Mouse (Mus musculus) midbrain, embryonic 15.5 days (tissue): ENCODE results near the gene Per1. TPM values are rescaled to one million over a fixed set of nuclear protein-coding genes. Genes with fewer than 3 reads are reported as not detected.

Experiments used
- ATAC-seq: fragments of 200-750 bp; cut with Nextera tagmentation; replicated peaks from 2 replicates; pipeline ENCODE4 v1.8.0; 2017; ENCODE audit warnings: moderate TSS enrichment
- H3K27ac ChIP-seq: fragments of 300-500 bp; sonication (generic); 2 replicates; pipeline ENCODE4 v1.5.1; 2015; ENCODE audit warnings: mild to moderate bottlenecking, inconsistent platforms
- H3K27me3 ChIP-seq: fragments of 300-500 bp; sonication (generic); replicated peaks from 2 replicates; pipeline ENCODE4 v1.6.1; 2015; ENCODE audit warnings: inconsistent platforms
- H3K36me3 ChIP-seq: fragments of 300-500 bp; sonication (generic); replicated peaks from 2 replicates; pipeline ENCODE4 v1.6.1; 2015; ENCODE audit warnings: inconsistent platforms
- H3K4me1 ChIP-seq: fragments of 300-500 bp; sonication (generic); 2 replicates; pipeline ENCODE4 v1.6.1; 2015; ENCODE audit warnings: inconsistent platforms
- H3K4me2 ChIP-seq: fragments of 300-500 bp; sonication (generic); 2 replicates; pipeline ENCODE4 v1.6.1; 2015; ENCODE audit warnings: inconsistent platforms, mild to moderate bottlenecking, moderate library complexity
- H3K4me3 ChIP-seq: fragments of 300-500 bp; sonication (generic); 2 replicates; pipeline ENCODE4 v1.5.1; 2015; ENCODE audit warnings: mild to moderate bottlenecking, inconsistent platforms
- H3K9ac ChIP-seq: fragments of 300-500 bp; sonication (generic); 2 replicates; pipeline ENCODE4 v1.6.1; 2015; ENCODE audit warnings: mild to moderate bottlenecking, inconsistent platforms
- H3K9me3 ChIP-seq: fragments of 300-500 bp; sonication (generic); 2 replicates; pipeline ENCODE4 v1.6.1; 2016; ENCODE audit warnings: inconsistent platforms
- WGBS: fragments of 180-500 bp; shearing (Covaris S2); methylation state at CpG from one replicate; pipeline ENCODE4 v1.1.7; 2015; ENCODE audit warnings: mixed read lengths; 5-methylcytosine and 5-hydroxymethylcytosine counted together
- polyA plus RNA-seq: library from polyadenylated mRNA; unstranded; fragments of >200 nt; fragmentation: Nextera tagmentation; extraction: Ambion mirVana; gene quantifications from 2 replicates; pipeline ENCODE4 v1.2.1, GENCODE M21; 2015

Per1 gene
- polyA plus RNA-seq, 1 experiment from 2014 or later = 12.3 TPM

- Histone ChIP-seq H3K9me3 (no peaks in the 10 kb centered on the region), H3K36me3 (peaks cover 55% of the 10 kb centered on the region), H3K27ac (no peak overlapping the region), H3K4me2 (no peak overlapping the region), H3K4me1 (peaks cover 5% of the 10 kb centered on the region), H3K4me3 (no peak overlapping the region), H3K9ac (no peak overlapping the region), H3K27me3 (no peaks in the 10 kb centered on the region)
- no peak for ATAC-seq
- 87% methylated on average over 2 of the region's 2 CpGs for WGBS
Measured at GRCm38 (mm10) chr11:69105796-69106195, 10.8 kb downstream of the Per1 start.

GRCm38 (mm10) chr11:69106299-69106698 lies 11.3 kb downstream of the Per1 start:
- WGBS = 94% methylated on average over 11 of the region's 11 CpGs
- H3K4me1 ChIP-seq = peaks cover 3% of the 10 kb centered on the region; the same call in 1 of the 2 replicates
- H3K27ac ChIP-seq = no peak overlapping the region
- ATAC-seq = no peak
- H3K4me3 ChIP-seq = no peak overlapping the region
- no peak overlapping the region for H3K9ac ChIP-seq
- peaks cover 55% of the 10 kb centered on the region for H3K36me3 ChIP-seq
- no peaks in the 10 kb centered on the region for H3K27me3 ChIP-seq
- H3K9me3 ChIP-seq = no peaks in the 10 kb centered on the region
- no peak overlapping the region for H3K4me2 ChIP-seq

- Histone ChIP-seq H3K9ac (no peak overlapping the region), H3K9me3 (no peaks in the 10 kb centered on the region), H3K4me2 (no peak overlapping the region), H3K4me1 (peaks cover 6% of the 10 kb centered on the region), H3K36me3 (peaks cover 51% of the 10 kb centered on the region), H3K27me3 (no peaks in the 10 kb centered on the region), H3K4me3 (no peak overlapping the region), H3K27ac (no peak overlapping the region)
- WGBS = 81% methylated on average over 11 of the region's 11 CpGs
- ATAC-seq = no peak
Measured at GRCm38 (mm10) chr11:69106842-69107241, 11.8 kb downstream of the Per1 start.

- Histone ChIP-seq H3K27ac (no peak overlapping the region), H3K9ac (no peak overlapping the region), H3K4me1 (peaks cover 6% of the 10 kb centered on the region), H3K36me3 (peaks cover 43% of the 10 kb centered on the region), H3K4me3 (no peak overlapping the region), H3K4me2 (no peak overlapping the region), H3K9me3 (no peaks in the 10 kb centered on the region), H3K27me3 (no peaks in the 10 kb centered on the region)
- ATAC-seq = no peak
- WGBS = 92% methylated on average over 11 of the region's 11 CpGs
Measured at GRCm38 (mm10) chr11:69107676-69108075, 12.7 kb downstream of the Per1 start.

- ATAC-seq = no peak
- no peak overlapping the region for H3K4me3 ChIP-seq
- peaks cover 37% of the 10 kb centered on the region for H3K36me3 ChIP-seq
- no peak overlapping the region for H3K27ac ChIP-seq
- H3K4me1 ChIP-seq = peaks cover 6% of the 10 kb centered on the region
- H3K4me2 ChIP-seq = no peak overlapping the region
- WGBS = 94% methylated on average over 9 of the region's 9 CpGs
- H3K9me3 ChIP-seq = no peaks in the 10 kb centered on the region
- no peaks in the 10 kb centered on the region for H3K27me3 ChIP-seq
- H3K9ac ChIP-seq = no peak overlapping the region
Measured at GRCm38 (mm10) chr11:69108223-69108622, 13.2 kb downstream of the Per1 start.

GRCm38 (mm10) chr11:69109032-69109900 lies 14.2 kb downstream of the Per1 start:
- peak; percentile 51; the same call in 1 of the 2 replicates for ATAC-seq

GRCm38 (mm10) chr11:69110319-69111046 lies 15.5 kb downstream of the Per1 start:
- peak overlapping the region; percentile 38 for H3K4me3 ChIP-seq
- peaks cover 16% of the 10 kb centered on the region for H3K36me3 ChIP-seq
- H3K27ac ChIP-seq = peak overlapping the region; percentile 51
- H3K9me3 ChIP-seq = no peaks in the 10 kb centered on the region
- peak overlapping the region; percentile 20; the same call in 1 of the 2 replicates for H3K9ac ChIP-seq
- peaks cover 6% of the 10 kb centered on the region for H3K4me1 ChIP-seq
- under 1% methylated on average over 30 of the region's 30 CpGs for WGBS
- peak overlapping the region; percentile 53 for H3K4me2 ChIP-seq
- ATAC-seq = peak; percentile 71
- H3K27me3 ChIP-seq = no peaks in the 10 kb centered on the region

More at GRCm38 (mm10) chr11:69109032-69109900, 14.2 kb downstream of the Per1 start:
- no peaks in the 10 kb centered on the region for H3K9me3 ChIP-seq
- peaks cover 28% of the 10 kb centered on the region for H3K36me3 ChIP-seq
- no peak overlapping the region for H3K4me3 ChIP-seq
- 81% methylated on average over 13 of the region's 13 CpGs for WGBS
- no peak overlapping the region for H3K27ac ChIP-seq
- H3K27me3 ChIP-seq = no peaks in the 10 kb centered on the region
- no peak overlapping the region for H3K9ac ChIP-seq
- H3K4me1 ChIP-seq = peaks cover 6% of the 10 kb centered on the region
- H3K4me2 ChIP-seq = no peak overlapping the region

- Histone ChIP-seq H3K27me3 (no peaks in the 10 kb centered on the region), H3K4me3 (peak overlapping the region; percentile 38), H3K36me3 (peaks cover 16% of the 10 kb centered on the region), H3K27ac (no peak overlapping the region), H3K4me2 (peak overlapping the region; percentile 53), H3K9ac (no peak overlapping the region), H3K9me3 (no peaks in the 10 kb centered on the region), H3K4me1 (peaks cover 6% of the 10 kb centered on the region)
- no peak for ATAC-seq
- 4% methylated on average over 21 of the region's 21 CpGs for WGBS
Measured at GRCm38 (mm10) chr11:69111051-69111810, 16.2 kb downstream of the Per1 start.

- ATAC-seq = no peak
- Histone ChIP-seq H3K9me3 (no peaks in the 10 kb centered on the region), H3K4me2 (peak overlapping the region; percentile 53), H3K36me3 (peaks cover 11% of the 10 kb centered on the region), H3K4me1 (peaks cover 10% of the 10 kb centered on the region), H3K4me3 (0 out of 2 replicates have a peak overlapping the region, but pooled peaks have one; percentile 38), H3K27ac (no peak overlapping the region), H3K9ac (no peak overlapping the region), H3K27me3 (no peaks in the 10 kb centered on the region)
- WGBS = 59% methylated on average over 4 of the region's 4 CpGs
Measured at GRCm38 (mm10) chr11:69111865-69112264, 16.8 kb downstream of the Per1 start.

- H3K4me2 ChIP-seq = no peak overlapping the region
- 69% methylated on average over 3 of the region's 3 CpGs for WGBS
- ATAC-seq = no peak
- H3K27me3 ChIP-seq = no peaks in the 10 kb centered on the region
- peaks cover 25% of the 10 kb centered on the region for H3K4me1 ChIP-seq
- peaks cover 6% of the 10 kb centered on the region for H3K36me3 ChIP-seq
- no peak overlapping the region for H3K27ac ChIP-seq
- no peaks in the 10 kb centered on the region for H3K9me3 ChIP-seq
- no peak overlapping the region for H3K4me3 ChIP-seq
- no peak overlapping the region for H3K9ac ChIP-seq
Measured at GRCm38 (mm10) chr11:69114018-69114417, 19.0 kb downstream of the Per1 start.

GRCm38 (mm10) chr11:69114621-69115020 lies 19.6 kb downstream of the Per1 start:
- ATAC-seq = no peak
- H3K9ac ChIP-seq = no peak overlapping the region
- peaks cover 31% of the 10 kb centered on the region for H3K4me1 ChIP-seq
- no peaks in the 10 kb centered on the region for H3K27me3 ChIP-seq
- no peak overlapping the region for H3K27ac ChIP-seq
- no peak overlapping the region for H3K4me3 ChIP-seq
- H3K4me2 ChIP-seq = no peak overlapping the region
- H3K36me3 ChIP-seq = no peaks in the 10 kb centered on the region
- WGBS = 81% methylated on average over 3 of the region's 3 CpGs
- H3K9me3 ChIP-seq = no peaks in the 10 kb centered on the region

- Histone ChIP-seq H3K4me2 (peak overlapping the region; percentile 88), H3K36me3 (no peaks in the 10 kb centered on the region), H3K27ac (no peak overlapping the region), H3K4me3 (peak overlapping the region; percentile 53), H3K27me3 (peaks cover 11% of the 10 kb centered on the region), H3K9ac (no peak overlapping the region; the same call in 1 of the 2 replicates), H3K4me1 (peaks cover 47% of the 10 kb centered on the region), H3K9me3 (no peaks in the 10 kb centered on the region)
- ATAC-seq = no peak
- 47% methylated on average over 5 of the region's 5 CpGs for WGBS
Measured at GRCm38 (mm10) chr11:69116843-69117242, 21.8 kb downstream of the Per1 start.
